Mouse (Mus musculus) intestine, embryonic 14.5 days (tissue): ENCODE measurements around the gene Gldc. TPM values are rescaled to one million over a fixed set of nuclear protein-coding genes. Genes with fewer than 3 reads are reported as not detected.

Experiments used
- ATAC-seq: fragments of 200-750 bp; cut with Nextera tagmentation; replicated peaks from 2 replicates; pipeline ENCODE4 v1.8.0; 2017; ENCODE audit warnings: low read depth, moderate number of reproducible peaks, moderate TSS enrichment, moderate library complexity; ENCODE audit not compliant: low FRiP score, low TSS enrichment
- DNase-seq: peaks from one replicate; pipeline ENCODE4 v3.0.0-alpha.2; 2018; ENCODE audit warnings: low spot score
- H3K27ac ChIP-seq: fragments of 300-500 bp; sonication (generic); 2 replicates; pipeline ENCODE4 v1.5.1; 2014; ENCODE audit warnings: low read depth, mild to moderate bottlenecking, control low read depth
- H3K27me3 ChIP-seq: fragments of 300-500 bp; sonication (generic); replicated peaks from 2 replicates; pipeline ENCODE4 v1.6.1; 2014; ENCODE audit warnings: low read length, control low read depth; ENCODE audit not compliant: control insufficient read depth, insufficient read depth
- H3K36me3 ChIP-seq: fragments of 300-500 bp; sonication (generic); 2 replicates; pipeline ENCODE4 v1.6.1; 2014; ENCODE audit warnings: low read length, control low read depth; ENCODE audit not compliant: control insufficient read depth, insufficient read depth
- H3K4me1 ChIP-seq: fragments of 300-500 bp; sonication (generic); replicated peaks from 2 replicates; pipeline ENCODE4 v1.6.1; 2014; ENCODE audit warnings: low read length, control low read depth, mixed read lengths; ENCODE audit not compliant: control insufficient read depth, insufficient read depth
- H3K4me2 ChIP-seq: fragments of 300-500 bp; sonication (generic); 2 replicates; pipeline ENCODE4 v1.6.1; 2014; ENCODE audit warnings: low read length
- H3K4me3 ChIP-seq: fragments of 300-500 bp; sonication (generic); 2 replicates; pipeline ENCODE4 v1.5.1; 2014; ENCODE audit warnings: low read depth, low read length, control low read depth, mixed read lengths
- H3K9ac ChIP-seq: fragments of 300-500 bp; sonication (generic); 2 replicates; pipeline ENCODE4 v1.6.1; 2014; ENCODE audit warnings: mild to moderate bottlenecking, low read length
- H3K9me3 ChIP-seq: fragments of 300-500 bp; sonication (generic); 2 replicates; pipeline ENCODE4 v1.6.1; 2016; ENCODE audit warnings: low read length, control low read depth; ENCODE audit not compliant: control insufficient read depth
- WGBS: fragments of 180-500 bp; shearing (Covaris S2); extraction: QIAGEN DNeasy Blood & Tissue Kit; methylation state at CpG from one replicate; pipeline ENCODE4 v1.1.7; 2014; 5-methylcytosine and 5-hydroxymethylcytosine counted together
- polyA plus RNA-seq: library from polyadenylated mRNA; unstranded; fragments of >200 nt; fragmentation: Nextera tagmentation; extraction: Ambion mirVana; gene quantifications from 2 replicates; pipeline ENCODE4 v1.2.1, GENCODE M21; 2014

Gldc gene
- polyA plus RNA-seq, 1 experiment from 2014 or later, result 2.4 TPM

DNA sequence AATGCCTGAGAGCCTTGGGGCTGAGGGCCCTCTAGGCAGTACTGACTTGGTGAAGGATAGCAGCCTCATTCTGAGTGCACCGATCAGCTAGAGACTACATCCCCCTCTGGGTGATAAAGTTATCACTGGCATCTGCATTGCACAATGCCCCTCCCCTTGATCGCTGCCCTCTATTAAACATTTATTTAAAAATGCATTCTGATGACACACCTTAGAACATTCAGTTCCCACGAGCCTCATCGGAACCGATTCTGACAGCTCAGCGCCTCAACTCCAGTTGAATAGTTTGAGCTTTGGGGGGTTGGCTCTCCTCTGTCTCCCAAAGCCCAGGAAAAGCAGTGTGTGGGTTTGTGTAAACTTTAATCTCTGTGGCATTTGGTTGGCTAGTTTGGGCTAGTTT is 4.9 kb downstream of the Gldc start:
- no peak overlapping the region for H3K4me3 ChIP-seq
- WGBS, result 89% methylated on average over 6 of the region's 6 CpGs
- H3K27me3 ChIP-seq, result peaks cover 24% of the 10 kb centered on the region
- no peak for DNase-seq
- no peaks in the 10 kb centered on the region for H3K9me3 ChIP-seq
- ATAC-seq, result no peak
- no peak overlapping the region for H3K9ac ChIP-seq
- 0 out of 2 replicates have a peak, but pooled peaks cover 9% of the 10 kb centered on the region for H3K4me1 ChIP-seq
- H3K36me3 ChIP-seq, result no peaks in the 10 kb centered on the region
- H3K4me2 ChIP-seq, result no peak overlapping the region
- H3K27ac ChIP-seq, result no peak overlapping the region

DNA sequence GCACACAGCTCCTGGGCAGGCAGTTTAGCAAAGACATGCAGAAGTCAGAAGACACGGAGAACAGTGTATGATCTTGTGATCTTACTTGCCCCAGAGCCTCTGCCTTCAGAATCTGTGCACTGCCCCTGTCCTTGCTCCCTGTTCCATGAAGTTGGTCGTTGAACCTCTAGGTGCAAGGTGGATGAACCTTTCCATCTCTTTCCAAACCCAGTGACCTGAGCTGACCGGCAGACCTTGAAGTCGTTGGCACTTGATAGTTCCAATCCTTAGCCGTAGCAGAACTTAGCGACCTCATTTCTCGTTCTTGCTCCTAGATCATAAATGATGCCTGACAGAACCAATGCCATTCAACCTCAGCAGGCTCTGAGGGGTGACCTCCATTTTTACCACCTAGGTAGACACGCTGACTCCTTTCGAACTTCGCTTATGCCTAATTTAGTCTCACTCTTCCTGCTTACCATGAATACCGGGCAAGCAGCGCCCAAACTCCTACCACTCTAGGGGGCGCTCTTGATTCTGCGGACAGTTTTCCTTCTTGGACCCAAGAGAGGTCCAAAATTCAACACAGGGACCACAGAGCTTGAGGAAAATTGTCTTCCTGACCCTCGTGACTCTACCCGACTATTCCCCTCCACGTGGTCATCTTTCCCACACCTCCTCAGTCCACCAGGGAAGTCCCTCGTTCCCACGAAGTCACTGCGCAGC is 8.3 kb downstream of the Gldc start:
- no peak overlapping the region for H3K4me2 ChIP-seq
- no peak for ATAC-seq
- no peaks in the 10 kb centered on the region for H3K4me1 ChIP-seq
- no peak overlapping the region for H3K27ac ChIP-seq
- no peak for DNase-seq
- H3K9ac ChIP-seq, result no peak overlapping the region
- no peaks in the 10 kb centered on the region for H3K9me3 ChIP-seq
- H3K4me3 ChIP-seq, result no peak overlapping the region
- H3K36me3 ChIP-seq, result no peaks in the 10 kb centered on the region
- WGBS, result 88% methylated on average over 20 of the region's 20 CpGs
- no peaks in the 10 kb centered on the region; the same call in 1 of the 2 replicates for H3K27me3 ChIP-seq

DNA sequence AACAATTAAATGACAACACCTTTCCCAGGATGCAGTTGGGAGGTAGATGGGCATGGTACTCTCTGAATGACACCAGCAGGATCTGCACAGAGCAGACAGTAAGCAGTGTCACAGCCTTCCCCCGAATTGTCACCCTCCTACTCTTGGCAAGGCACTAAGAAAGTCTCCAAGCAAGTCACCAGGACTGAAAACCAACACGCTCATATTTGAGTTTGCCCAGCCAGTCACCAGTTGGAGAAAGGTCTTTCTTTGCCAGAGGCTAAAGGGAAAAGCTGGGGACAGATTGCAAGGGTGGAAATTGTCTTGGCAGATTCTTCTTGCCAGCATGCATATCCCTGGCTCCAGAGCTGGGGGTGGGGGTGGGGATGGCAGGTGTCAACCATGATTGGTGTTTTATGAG is 11.0 kb downstream of the Gldc start:
- Histone ChIP-seq H3K4me3 (no peak overlapping the region), H3K4me1 (no peaks in the 10 kb centered on the region), H3K36me3 (no peaks in the 10 kb centered on the region), H3K9me3 (no peaks in the 10 kb centered on the region), H3K27ac (no peak overlapping the region), H3K9ac (no peak overlapping the region), H3K4me2 (no peak overlapping the region), H3K27me3 (no peaks in the 10 kb centered on the region)
- ATAC-seq (no peak), DNase-seq (no peak)
- 82% methylated on average over 2 of the region's 2 CpGs for WGBS

DNA sequence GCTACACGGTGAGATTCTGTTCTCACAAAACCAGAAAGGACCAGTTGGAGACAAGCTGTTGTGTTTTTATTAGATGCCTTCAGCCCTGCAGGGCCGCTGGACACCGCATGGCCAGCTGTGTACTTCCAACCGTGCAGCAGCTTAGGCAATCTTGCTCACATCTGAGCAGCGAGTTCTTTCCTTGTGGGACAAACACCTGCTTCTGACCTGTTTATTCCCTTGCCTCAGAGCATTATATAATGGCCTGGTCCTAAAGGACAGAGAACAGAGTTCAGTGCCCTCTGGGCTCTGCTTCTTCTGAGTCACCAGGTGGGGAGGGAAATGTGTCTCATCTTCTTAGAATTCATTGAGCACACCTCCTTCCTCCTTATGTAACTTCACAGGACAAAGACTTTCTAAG is 12.4 kb downstream of the Gldc start:
- Histone ChIP-seq H3K4me1 (no peaks in the 10 kb centered on the region), H3K4me3 (no peak overlapping the region), H3K9ac (no peak overlapping the region), H3K36me3 (no peaks in the 10 kb centered on the region), H3K9me3 (no peaks in the 10 kb centered on the region), H3K27me3 (no peaks in the 10 kb centered on the region), H3K4me2 (no peak overlapping the region), H3K27ac (no peak overlapping the region)
- DNase-seq (no peak), ATAC-seq (no peak)
- WGBS, result 86% methylated on average over 5 of the region's 5 CpGs

DNA sequence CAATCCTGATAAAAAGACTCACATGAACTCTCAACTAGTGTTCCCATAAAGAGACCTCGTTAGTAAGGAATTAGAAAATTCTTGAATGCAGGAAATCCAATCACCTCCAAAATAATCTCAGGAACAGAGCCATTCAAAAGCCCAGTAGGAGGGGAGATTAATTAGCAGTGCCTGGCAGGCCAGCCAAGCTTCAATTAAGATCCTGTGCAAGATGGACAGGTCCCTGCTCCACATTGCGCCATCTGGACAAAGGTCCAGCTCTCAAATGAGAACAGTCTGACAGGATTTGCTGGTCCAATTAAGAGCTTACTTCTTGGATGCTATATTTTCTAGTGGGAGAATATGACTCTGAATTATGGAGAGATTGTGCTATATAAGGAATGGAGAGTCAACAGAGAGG is 15.2 kb downstream of the Gldc start:
- WGBS, result 78% methylated on average over 2 of the region's 2 CpGs
- H3K9ac ChIP-seq, result no peak overlapping the region
- H3K36me3 ChIP-seq, result no peaks in the 10 kb centered on the region
- no peak overlapping the region for H3K4me3 ChIP-seq
- H3K4me2 ChIP-seq, result no peak overlapping the region
- no peak for ATAC-seq
- no peaks in the 10 kb centered on the region for H3K27me3 ChIP-seq
- no peak for DNase-seq
- H3K4me1 ChIP-seq, result no peaks in the 10 kb centered on the region
- no peaks in the 10 kb centered on the region for H3K9me3 ChIP-seq
- H3K27ac ChIP-seq, result no peak overlapping the region

DNA sequence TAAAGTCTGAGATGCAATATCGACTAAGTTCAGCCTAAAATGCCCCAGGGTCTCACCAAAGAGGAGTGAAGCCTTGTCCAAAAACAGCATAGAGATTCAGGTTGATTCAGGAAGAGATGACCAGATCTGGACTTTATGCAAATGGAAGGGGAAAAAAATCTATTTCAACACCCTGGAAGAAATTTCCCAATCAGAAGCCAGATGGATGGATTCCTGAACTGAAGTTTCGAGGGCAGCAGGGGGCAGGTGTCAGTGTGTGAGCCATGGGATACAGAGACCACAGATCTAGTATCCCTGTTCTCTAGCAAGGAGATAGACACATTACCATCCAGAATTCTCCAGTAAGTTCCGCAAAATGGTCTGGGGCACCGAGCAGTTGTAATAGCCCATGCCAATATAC is 17.0 kb downstream of the Gldc start:
- H3K4me1 ChIP-seq, result no peaks in the 10 kb centered on the region
- no peak overlapping the region for H3K9ac ChIP-seq
- no peak for DNase-seq
- no peak overlapping the region for H3K4me3 ChIP-seq
- H3K27ac ChIP-seq, result no peak overlapping the region
- H3K9me3 ChIP-seq, result no peaks in the 10 kb centered on the region
- H3K27me3 ChIP-seq, result no peaks in the 10 kb centered on the region
- H3K4me2 ChIP-seq, result no peak overlapping the region
- no peaks in the 10 kb centered on the region for H3K36me3 ChIP-seq
- no peak for ATAC-seq
- WGBS, result 87% methylated on average over 4 of the region's 4 CpGs

DNA sequence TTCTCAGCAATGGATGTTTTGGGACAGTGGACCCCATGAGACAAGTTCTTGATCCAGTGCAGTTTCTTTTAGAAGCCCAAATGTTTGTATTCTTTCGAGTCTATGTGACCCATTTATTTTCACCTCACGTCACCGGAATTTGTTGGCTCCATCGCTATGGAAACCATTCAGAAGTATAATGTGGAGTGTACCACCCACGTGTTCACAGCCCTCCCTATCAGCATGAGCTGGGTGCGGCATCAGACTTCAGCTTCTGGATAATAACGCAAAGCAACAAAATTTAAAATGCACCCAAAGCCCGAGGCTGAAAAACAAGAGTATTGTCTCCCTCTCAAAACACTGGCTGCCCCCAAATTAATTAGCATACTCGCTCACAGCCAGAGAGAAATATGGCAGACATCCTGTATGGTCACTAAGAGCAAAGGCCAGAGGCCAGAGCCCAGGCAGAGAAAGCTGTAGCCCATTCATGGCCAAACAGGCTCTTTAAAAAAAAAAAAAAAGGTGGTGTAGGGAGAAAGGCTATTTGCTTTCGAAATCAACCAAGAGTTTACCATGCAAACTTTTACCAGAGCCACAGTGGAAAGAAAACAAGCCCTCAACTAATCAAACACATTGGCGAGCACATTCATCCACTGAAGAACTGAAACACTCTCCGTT is 18.1 kb downstream of the Gldc start:
- no peaks in the 10 kb centered on the region for H3K36me3 ChIP-seq
- no peaks in the 10 kb centered on the region for H3K27me3 ChIP-seq
- H3K27ac ChIP-seq, result no peak overlapping the region
- 70% methylated on average over 12 of the region's 12 CpGs for WGBS
- H3K4me1 ChIP-seq, result no peaks in the 10 kb centered on the region
- no peaks in the 10 kb centered on the region for H3K9me3 ChIP-seq
- ATAC-seq (no peak), DNase-seq (no peak)
- H3K4me3 ChIP-seq, result no peak overlapping the region
- no peak overlapping the region for H3K9ac ChIP-seq
- H3K4me2 ChIP-seq, result no peak overlapping the region

DNA sequence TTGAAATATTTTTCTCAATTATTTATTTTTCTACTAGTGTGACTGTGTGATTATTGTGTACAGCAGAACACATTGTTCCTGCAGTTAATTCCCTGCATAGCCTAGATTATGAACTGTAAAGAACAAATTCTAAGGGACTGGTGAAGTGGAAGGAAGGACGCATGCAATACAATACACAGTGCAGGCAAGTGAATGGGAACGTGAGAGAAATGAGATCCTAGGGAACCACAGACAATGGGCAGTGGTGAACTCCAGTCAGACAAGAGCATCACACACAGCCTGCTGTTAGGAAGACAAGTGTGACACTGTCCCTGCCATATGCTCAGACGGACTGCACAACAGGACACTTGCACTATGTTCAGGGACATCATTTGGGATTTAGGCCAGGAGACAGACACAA is 21.5 kb downstream of the Gldc start:
- Histone ChIP-seq H3K27me3 (no peaks in the 10 kb centered on the region), H3K36me3 (no peaks in the 10 kb centered on the region), H3K9ac (no peak overlapping the region), H3K4me2 (no peak overlapping the region), H3K4me3 (no peak overlapping the region), H3K27ac (no peak overlapping the region), H3K9me3 (no peaks in the 10 kb centered on the region), H3K4me1 (no peaks in the 10 kb centered on the region)
- ATAC-seq (no peak), DNase-seq (no peak)
- 74% methylated on average over 3 of the region's 3 CpGs for WGBS

DNA sequence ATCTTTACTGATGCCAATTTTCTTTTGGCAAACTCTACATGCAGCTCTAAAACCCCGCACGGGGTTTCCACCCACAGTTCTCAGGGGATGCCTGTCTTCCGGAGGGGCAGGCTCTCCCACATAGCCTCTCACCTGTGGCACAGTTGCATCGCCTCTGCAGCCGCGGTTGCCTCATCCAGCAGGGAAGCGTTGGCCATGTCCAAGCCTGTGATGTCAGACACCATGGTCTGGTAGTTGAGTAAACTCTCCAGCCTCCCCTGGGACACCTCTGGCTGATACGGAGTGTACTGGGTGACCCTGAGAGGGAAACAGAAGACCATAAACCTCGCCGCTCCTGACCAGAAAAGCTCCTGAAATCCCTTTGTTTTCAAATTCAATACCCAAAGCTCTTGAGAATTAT is 23.9 kb downstream of the Gldc start:
- WGBS, result 85% methylated on average over 10 of the region's 10 CpGs
- Histone ChIP-seq H3K27ac (no peak overlapping the region), H3K9me3 (no peaks in the 10 kb centered on the region), H3K4me3 (no peak overlapping the region), H3K4me2 (no peak overlapping the region), H3K9ac (no peak overlapping the region), H3K27me3 (no peaks in the 10 kb centered on the region), H3K36me3 (no peaks in the 10 kb centered on the region), H3K4me1 (no peaks in the 10 kb centered on the region)
- DNase-seq (no peak), ATAC-seq (no peak)
